Mouse (Mus musculus): ENCODE results near the gene Fbxo40. TPM values are rescaled to one million over a fixed set of nuclear protein-coding genes. Genes with fewer than 3 reads are reported as not detected.

Gene Fbxo40
- 0.19 TPM in 1 of 2 replicates, not detected in the other for polyA plus RNA-seq (2012; ENCODE audit: insufficient read depth, insufficient read length, missing spikeins)

DNA sequence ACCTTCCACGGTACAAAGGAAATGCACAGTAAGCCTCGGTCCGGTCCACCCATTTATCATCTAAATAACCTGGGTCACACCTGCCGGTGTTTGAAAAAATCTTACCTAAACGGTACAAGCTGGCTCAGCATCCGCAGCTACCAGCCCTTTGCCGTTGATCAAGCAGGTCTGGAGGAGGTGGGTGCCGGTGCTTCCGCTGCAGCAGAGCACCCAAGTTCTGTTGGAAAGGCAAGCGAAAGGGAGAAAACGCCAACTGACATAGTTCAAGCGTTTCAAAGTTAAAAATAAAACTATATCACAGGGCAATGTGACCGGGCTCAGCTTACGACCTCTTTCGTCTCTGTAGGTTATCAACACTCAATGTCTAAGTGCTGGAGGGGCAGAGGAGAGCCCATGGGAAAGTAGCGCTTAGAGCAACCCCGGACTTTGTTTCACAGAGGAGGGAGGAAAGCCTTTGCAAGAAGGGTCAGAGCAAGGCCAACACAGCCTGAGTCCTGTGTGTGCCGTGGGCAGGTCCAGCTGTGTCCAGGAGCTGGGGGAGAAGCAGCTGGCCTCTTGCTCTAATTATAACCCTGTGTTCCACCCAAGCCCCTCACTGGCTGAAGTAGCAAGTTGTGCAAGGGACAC lies at the start of gene Fbxo40:
Gene Fbxo40, minus strand, starts transcription at position 469 of the 627 bp plus-strand sequence.
- H3K4me3 ChIP-seq (ENCODE audit: insufficient read depth, low read length): no peak within 1 kb of the TSS
- TF ChIP-seq CTCF (IDR thresholded peaks at IDR 0.05; ENCODE audit: low read depth, low read length) (no peak), POLR2A (IDR thresholded peaks at IDR 0.05; ENCODE audit: borderline replicate concordance, low read depth, low read length) (no peak)
- 0 out of 2 replicates have a peak, but pooled peaks cover 2% of the 10 kb centered on the region for H3K4me1 ChIP-seq (ENCODE audit: control insufficient read depth, insufficient read depth, low read length)
- no peak within 1 kb of the TSS for H3K27ac ChIP-seq (ENCODE audit: insufficient read depth, low read depth, low read length)

- TF ChIP-seq CTCF (IDR thresholded peaks at IDR 0.05; ENCODE audit: low read depth, low read length): no peak
- no peak for TF ChIP-seq POLR2A (IDR thresholded peaks at IDR 0.05; ENCODE audit: borderline replicate concordance, low read depth, low read length)
- no peak overlapping the region for H3K4me3 ChIP-seq (ENCODE audit: insufficient read depth, low read length)
- no peak overlapping the region for H3K27ac ChIP-seq (ENCODE audit: insufficient read depth, low read depth, low read length)
- no peaks in the 10 kb centered on the region for H3K4me1 ChIP-seq (ENCODE audit: control insufficient read depth, insufficient read depth, low read length)
Observed at GRCm38 (mm10) chr16:37034751-37035150, 44.5 kb upstream of the Fbxo40 start.

DNA sequence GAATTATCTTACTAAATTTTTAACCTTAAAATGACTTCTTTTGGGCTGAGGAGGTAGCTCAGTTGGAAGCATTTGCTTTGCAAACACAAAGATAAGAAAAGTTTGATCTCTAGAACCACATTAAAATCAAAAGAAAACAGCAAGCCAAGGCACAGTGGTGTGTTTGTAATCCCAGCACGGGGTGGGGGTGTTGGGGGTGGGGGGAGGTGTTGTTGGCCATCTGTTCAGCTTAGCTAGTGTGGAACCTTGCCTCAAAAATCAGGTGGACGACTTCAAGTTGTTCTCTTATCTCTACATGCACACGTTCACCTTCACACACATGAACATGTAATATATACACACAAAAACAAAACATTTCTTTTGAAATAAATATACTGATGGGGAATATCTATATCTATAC lies 41.7 kb upstream of the Fbxo40 start:
- H3K4me3 ChIP-seq (ENCODE audit: insufficient read depth, low read length): no peak overlapping the region
- H3K4me1 ChIP-seq (ENCODE audit: control insufficient read depth, insufficient read depth, low read length): no peaks in the 10 kb centered on the region
- no peak overlapping the region for H3K27ac ChIP-seq (ENCODE audit: insufficient read depth, low read depth, low read length)
- TF ChIP-seq CTCF (IDR thresholded peaks at IDR 0.05; ENCODE audit: low read depth, low read length) (no peak), POLR2A (IDR thresholded peaks at IDR 0.05; ENCODE audit: borderline replicate concordance, low read depth, low read length) (no peak)

DNA sequence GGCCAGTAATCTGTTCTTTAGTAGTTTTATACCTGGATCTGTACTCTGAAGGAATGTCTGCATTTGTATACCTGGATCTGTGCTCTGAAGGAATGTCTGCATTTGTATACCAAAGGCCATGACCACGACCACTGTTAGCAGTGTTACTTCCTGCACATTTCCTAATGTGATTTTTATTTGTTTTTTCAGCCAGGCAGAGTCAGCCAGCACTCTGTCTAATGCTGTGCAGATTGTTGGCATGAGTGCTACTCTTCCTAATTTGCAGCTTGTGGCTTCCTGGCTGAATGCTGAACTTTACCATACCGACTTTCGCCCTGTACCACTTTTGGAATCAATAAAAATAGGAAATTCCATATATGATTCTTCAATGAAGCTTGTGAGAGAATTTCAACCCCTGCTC lies 37.3 kb upstream of the Fbxo40 start:
- Histone ChIP-seq H3K27ac (ENCODE audit: insufficient read depth, low read depth, low read length) (no peak overlapping the region), H3K4me1 (ENCODE audit: control insufficient read depth, insufficient read depth, low read length) (no peaks in the 10 kb centered on the region), H3K4me3 (ENCODE audit: insufficient read depth, low read length) (no peak overlapping the region)
- TF ChIP-seq CTCF (IDR thresholded peaks at IDR 0.05; ENCODE audit: low read depth, low read length) (no peak), POLR2A (IDR thresholded peaks at IDR 0.05; ENCODE audit: borderline replicate concordance, low read depth, low read length) (no peak)

- no peak for TF ChIP-seq CTCF (IDR thresholded peaks at IDR 0.05; ENCODE audit: low read depth, low read length)
- TF ChIP-seq POLR2A (IDR thresholded peaks at IDR 0.05; ENCODE audit: borderline replicate concordance, low read depth, low read length): no peak
- H3K4me3 ChIP-seq (ENCODE audit: insufficient read depth, low read length): peak overlapping the region; percentile 93
- no peak overlapping the region for H3K27ac ChIP-seq (ENCODE audit: insufficient read depth, low read depth, low read length)
- peaks cover 8% of the 10 kb centered on the region; the same call in 1 of the 2 replicates for H3K4me1 ChIP-seq (ENCODE audit: control insufficient read depth, insufficient read depth, low read length)
Observed at GRCm38 (mm10) chr16:37012336-37012735, 22.1 kb upstream of the Fbxo40 start.

- TF ChIP-seq POLR2A (IDR thresholded peaks at IDR 0.05; ENCODE audit: borderline replicate concordance, low read depth, low read length) (no peak), CTCF (IDR thresholded peaks at IDR 0.05; ENCODE audit: low read depth, low read length) (no peak)
- Histone ChIP-seq H3K4me1 (ENCODE audit: control insufficient read depth, insufficient read depth, low read length) (peaks cover 8% of the 10 kb centered on the region; the same call in 1 of the 2 replicates), H3K4me3 (ENCODE audit: insufficient read depth, low read length) (peak overlapping the region; percentile 93), H3K27ac (ENCODE audit: insufficient read depth, low read depth, low read length) (no peak overlapping the region)
Observed at GRCm38 (mm10) chr16:37011922-37012289, 21.6 kb upstream of the Fbxo40 start.

- H3K4me1 ChIP-seq (ENCODE audit: control insufficient read depth, insufficient read depth, low read length): peaks cover 8% of the 10 kb centered on the region; the same call in 1 of the 2 replicates
- peak within 1 kb of the TSS; percentile 36 for H3K27ac ChIP-seq (ENCODE audit: insufficient read depth, low read depth, low read length)
- H3K4me3 ChIP-seq (ENCODE audit: insufficient read depth, low read length): peak within 1 kb of the TSS; percentile 93
- TF ChIP-seq POLR2A (IDR thresholded peaks at IDR 0.05; ENCODE audit: borderline replicate concordance, low read depth, low read length) (no peak), CTCF (IDR thresholded peaks at IDR 0.05; ENCODE audit: low read depth, low read length) (no peak)
Observed at GRCm38 (mm10) chr16:37011061-37011921, 21.0 kb upstream of the Fbxo40 start, which contains the start of gene Polq. Gene Polq (plus strand): TSS chr16:37011786.

GRCm38 (mm10) chr16:37010370-37010769 lies 20.1 kb upstream of the Fbxo40 start:
- H3K27ac ChIP-seq (ENCODE audit: insufficient read depth, low read depth, low read length): peak overlapping the region; percentile 7
- TF ChIP-seq POLR2A (IDR thresholded peaks at IDR 0.05; ENCODE audit: borderline replicate concordance, low read depth, low read length): no peak
- no peak for TF ChIP-seq CTCF (IDR thresholded peaks at IDR 0.05; ENCODE audit: low read depth, low read length)
- H3K4me1 ChIP-seq (ENCODE audit: control insufficient read depth, insufficient read depth, low read length): peaks cover 8% of the 10 kb centered on the region; the same call in 1 of the 2 replicates
- H3K4me3 ChIP-seq (ENCODE audit: insufficient read depth, low read length): no peak overlapping the region

GRCm38 (mm10) chr16:37009262-37009661 lies 19.0 kb upstream of the Fbxo40 start:
- TF ChIP-seq CTCF (IDR thresholded peaks at IDR 0.05; ENCODE audit: low read depth, low read length) (no peak), POLR2A (IDR thresholded peaks at IDR 0.05; ENCODE audit: borderline replicate concordance, low read depth, low read length) (no peak)
- Histone ChIP-seq H3K27ac (ENCODE audit: insufficient read depth, low read depth, low read length) (no peak overlapping the region), H3K4me3 (ENCODE audit: insufficient read depth, low read length) (no peak overlapping the region), H3K4me1 (ENCODE audit: control insufficient read depth, insufficient read depth, low read length) (peaks cover 8% of the 10 kb centered on the region; the same call in 1 of the 2 replicates)

All from bone marrow macrophage, adult 2 months (primary cell).